Mouse (Mus musculus) kidney, postnatal 4 days (tissue): ENCODE data around the gene Mex3d.
"Not testable (repeated sequence)": the region's sequence is repeated elsewhere in the genome, so short reads cannot be mapped to it uniquely, and the experiment has no call there.

Experiments used
- DNase-seq, 2 experiments: peaks; one replicate each; pipeline ENCODE4 v3.0.0; 2021; ENCODE audit warnings: mixed read lengths in 2 of 2

The Mex3d gene

DNA sequence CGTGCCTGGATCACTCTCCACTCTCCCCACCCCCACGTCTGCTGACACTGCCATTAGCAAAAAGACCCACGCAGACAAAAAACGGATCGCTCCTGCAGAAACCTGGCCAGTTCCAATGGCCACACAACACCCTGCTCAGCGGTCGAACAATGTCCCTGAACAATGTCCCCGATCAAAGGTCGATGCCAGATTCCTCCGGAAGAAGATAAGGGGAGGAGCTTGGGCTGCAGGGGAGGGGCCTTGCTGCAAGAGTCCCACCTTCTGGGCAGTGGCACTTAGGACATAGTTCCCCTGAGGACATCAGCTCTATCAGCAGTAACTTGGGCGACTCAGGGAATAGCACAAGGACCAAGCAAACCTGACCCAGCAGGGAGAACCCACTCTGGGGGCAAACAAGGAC lies 35.6 kb downstream of the Mex3d start:
- DNase-seq, result peak; percentile 41 to 65

DNA sequence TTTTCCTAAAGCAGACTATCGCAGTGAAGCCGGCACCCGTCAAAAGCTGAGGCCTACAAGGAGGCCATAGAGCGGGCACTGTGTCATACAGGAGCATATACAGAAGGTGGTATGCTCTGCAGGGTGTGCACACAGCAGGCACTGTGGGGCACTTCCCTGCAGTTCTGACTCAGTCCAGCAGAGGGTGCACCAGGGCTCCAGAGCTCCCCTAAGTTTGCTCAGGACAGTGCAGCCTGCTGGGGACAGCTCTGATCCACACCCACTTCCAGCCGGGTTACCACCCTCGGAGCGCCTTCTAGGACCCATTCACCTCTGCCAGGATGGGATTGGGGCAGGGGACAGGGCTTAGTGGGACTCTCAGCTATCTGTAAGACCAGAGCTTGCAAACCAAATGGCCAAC lies 37.2 kb downstream of the Mex3d start:
- peak; percentile 95 to 97 for DNase-seq

DNA sequence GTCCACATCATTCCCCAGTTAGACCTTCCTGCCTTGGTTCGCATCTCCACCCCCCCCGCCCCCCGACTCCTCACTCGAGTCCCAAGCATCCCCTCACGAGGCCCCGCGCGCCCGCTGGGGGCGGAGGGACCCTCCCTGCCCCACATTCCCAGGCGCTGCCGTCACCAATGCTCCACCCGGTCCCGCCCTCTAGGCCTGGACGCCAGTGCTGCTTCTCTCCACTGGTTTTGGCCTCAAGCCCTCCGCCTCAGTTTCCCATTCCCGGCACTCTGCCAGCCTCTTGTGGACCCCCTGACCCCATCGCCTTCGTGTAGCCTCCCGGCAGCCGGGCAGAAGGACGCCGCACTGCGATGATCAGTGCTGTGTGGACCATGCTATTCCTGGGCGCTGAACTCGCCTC lies 38.5 kb downstream of the Mex3d start:
- DNase-seq, result peak; percentile 39 to 53

DNA sequence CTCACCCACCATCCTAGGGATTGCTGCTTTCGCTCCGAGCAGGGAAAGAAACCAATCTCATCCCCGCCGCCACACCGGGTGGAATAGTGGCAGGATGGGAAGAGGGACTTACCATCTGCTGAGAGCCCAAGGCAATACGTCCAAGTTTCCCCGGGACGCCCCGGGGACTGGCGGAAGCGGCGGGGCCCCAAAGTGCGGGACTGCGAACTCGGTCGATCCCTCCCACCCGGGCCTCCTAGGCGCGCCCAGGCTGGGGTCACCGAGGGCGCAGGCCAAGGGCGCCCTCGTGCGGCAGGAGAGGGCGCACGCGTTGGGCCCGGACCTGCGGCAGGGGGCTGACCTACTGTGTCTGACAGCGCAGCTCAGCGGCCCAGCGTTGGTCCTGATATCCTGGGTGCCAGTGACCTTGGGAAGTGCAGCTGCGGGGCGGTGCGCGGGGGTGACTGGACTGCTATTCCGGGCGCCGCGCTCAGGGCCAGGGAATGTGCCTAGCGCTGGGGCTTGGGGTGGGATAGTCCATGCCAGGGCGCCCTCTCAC lies 39.1 kb downstream of the Mex3d start, which contains the start of gene Adamtsl5:
Gene Adamtsl5 (minus strand): TSS at position 169 of the 538 bp plus-strand sequence.
- DNase-seq, result peak; percentile 56 to 72

DNA sequence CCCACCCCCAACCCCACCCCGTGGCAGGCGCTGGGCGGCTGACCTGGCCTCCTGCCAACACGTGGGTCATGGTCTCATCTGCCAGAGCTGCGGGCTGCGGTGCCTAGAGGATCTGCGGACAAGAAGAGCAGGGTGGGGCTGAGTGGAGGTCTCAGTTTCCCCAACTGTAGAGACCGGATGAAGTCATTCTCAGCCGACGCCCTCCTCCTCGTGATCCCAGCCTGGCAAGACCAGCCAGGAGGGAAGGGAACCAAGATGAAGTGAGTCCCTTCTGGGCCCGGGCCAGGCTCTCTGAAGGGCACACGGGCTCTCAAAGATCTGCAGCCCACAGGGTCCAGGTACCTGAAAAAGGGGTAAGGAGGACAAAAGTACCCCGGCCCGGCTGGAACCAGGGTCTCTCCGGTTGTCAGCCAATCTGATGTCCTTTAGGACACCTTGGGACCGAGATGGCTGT lies 39.9 kb downstream of the Mex3d start:
- DNase-seq, result peak in 1 of 2 experiments; percentile 29

DNA sequence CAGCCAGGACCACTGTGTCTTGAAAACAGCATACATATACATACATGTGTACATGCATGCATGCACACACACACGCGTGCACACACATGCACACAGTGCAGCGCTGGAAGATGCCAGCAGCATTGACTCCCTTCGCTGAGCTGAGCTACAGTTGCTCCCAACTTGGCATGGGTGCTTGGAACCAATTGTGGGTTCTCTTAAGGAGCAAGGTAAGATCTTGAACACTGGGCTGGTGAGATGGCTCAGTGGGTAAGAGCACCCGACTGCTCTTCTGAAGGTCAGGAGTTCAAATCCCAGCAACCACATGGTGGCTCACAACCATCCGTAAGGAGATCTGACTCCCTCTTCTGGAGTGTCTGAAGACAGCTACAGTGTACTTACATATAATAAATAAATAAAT lies 41.5 kb downstream of the Mex3d start:
- DNase-seq, result not testable (repeated sequence)

DNA sequence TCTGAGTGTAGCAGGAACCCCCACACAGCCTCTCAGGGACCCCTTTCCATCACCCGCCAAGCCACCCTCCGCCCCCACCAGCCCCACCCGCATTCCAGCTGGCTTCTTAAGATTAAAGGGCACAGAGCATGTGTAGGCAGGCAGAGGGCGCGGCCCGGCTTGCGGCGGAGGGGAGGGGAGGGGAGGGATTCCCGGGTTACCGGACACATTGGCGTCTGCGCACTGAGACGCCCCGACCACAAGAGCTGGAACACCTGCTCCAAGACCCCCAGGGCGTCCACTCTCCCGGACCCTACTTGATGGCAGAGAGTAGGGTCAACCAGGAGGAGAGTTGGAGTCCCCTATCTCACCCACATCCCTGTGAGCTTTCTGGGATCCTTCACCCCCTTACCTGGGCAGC lies 42.3 kb downstream of the Mex3d start:
- DNase-seq, result peak; percentile 41 to 55

DNA sequence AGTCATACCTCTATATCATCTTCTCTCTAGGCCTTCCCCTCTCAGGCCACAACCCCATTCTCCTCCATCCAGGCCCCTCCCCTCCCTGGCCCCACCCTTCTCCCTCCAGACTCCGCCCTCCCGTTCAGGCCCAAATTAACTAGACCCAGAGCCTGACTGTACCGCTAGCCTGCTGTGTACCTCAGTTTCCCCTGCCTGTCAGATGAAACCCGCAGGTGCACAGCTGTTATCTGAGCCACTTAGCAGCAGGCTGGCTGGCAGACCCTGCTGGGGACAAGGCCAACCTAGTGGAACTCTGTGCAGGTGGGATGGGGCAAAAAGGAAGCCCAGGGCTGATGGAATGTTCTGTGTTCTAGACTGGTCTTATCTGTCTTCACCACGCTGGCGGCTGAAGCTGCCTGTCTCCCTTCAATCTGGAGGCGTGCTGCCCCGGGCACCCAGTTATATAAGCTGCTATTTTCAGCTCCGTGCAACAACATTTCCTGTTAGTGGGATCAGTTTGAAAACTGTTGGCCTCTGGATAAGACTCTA lies 43.3 kb downstream of the Mex3d start:
- no peak for DNase-seq

DNA sequence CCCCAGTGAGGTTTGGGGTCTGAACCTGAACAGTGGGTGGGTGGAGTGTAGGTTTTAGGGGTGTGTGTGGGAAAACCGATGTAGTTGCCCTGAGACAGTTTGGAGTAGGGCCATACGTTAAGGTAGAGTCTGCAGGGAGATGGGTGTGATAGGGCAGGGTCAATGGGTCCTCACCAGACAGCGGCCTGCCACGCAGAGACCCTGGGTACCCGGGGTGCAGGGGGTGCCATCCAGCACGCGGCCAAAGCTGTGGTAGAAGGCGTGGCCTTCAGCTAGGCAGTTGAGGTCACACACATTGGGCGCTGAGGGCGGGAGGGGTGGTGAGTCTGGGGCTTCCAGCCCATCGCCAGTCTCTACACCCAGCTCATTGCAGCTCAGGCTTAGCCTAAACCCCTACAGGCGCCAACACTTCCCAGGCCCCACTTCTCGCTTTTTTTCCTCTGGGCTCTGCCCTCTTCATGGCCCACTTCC lies 44.0 kb downstream of the Mex3d start:
- no peak for DNase-seq

DNA sequence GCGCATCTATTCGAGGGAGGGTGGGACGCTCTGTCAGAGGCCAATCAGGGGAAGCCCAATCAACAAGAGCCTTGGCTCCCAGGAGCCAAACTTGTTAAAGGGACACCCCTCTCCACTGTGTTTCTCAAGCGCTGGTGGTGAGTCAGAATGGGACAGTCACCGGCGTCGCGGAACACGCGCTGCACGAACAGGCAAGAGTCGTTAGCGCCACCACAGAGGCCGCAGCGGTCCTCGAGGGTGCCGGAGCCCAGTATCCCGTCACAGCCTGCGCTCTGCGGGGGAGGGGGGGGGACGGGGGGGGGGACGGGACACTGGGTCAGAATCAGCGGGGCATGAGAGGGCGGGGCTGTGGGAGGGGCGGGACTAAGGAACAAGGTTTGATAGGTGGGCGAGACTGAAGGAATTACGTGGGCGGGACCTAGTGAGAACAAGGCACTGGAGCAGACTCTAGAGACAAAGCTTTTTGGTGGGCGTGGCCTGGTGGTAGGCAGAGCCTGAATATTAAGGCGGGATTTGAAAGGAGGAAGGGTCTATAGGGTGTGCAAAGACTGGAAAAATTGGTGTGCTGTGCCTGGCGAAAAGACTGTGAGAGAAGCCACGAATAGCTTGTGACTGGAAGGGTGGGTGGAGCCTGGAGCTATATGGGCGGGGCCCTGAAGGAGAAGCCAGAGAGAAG lies 44.6 kb downstream of the Mex3d start:
- DNase-seq, result peak; percentile 74 to 84

DNA sequence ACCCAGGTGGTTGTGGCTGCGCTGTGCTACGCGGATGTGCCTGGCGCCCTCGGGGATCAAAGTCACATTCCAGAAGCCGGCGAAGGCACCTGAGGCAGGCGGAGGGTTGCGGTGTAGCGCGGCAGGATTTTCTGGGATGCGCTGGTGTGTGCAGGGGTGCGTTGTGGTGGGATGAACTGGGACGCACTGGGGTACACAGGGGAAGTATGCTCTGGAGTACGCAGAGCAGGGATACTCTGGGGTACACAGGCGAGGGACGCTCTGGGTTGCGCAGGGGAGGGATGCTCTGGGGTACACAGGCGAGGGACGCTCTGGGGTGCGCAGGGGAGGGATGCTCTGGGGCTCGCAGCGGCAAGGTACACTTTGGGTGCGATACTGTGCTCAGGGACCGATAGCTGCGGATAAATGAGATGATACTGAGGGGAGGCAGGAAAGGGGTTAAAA lies 45.1 kb downstream of the Mex3d start:
- no peak for DNase-seq

DNA sequence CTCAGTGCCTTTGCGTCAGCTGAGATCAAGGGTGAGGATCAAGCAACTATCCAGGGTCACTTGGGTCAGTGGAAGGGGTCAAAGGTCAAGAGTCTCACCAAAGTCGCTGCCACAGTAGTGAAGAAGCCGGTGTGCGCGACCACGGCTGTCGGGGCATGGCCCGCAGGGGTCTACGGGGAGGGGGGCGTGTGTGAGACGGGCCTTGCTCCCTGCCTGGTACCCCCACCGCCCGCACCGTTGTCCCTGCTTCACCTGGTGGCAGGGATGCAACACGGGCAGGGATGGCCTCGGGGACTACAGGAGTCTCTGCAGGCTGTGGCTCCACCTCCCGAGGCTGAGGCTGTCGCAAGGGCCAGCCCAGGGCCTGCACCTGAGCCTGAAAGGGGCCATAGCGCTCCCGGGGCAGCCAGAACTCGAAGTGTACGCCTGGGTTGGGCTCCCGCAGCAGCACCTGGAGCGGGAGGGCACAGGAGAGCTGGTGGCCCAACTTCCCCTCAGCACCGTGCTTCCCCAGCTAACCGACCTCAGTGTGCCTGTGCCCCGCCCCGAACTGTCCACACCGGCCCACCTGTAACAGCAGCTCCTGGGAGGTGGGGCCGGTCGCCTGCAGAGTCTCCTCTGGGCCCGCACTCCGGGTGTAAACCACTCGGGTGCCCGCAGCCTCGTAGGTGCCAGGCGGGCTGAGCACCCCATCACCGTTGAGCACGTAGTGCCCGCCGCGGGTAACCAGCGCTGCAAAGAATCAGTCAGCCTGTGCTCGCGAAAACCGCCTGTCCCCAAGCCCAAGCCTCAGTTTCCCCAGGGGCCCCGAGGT lies 45.8 kb downstream of the Mex3d start:
- DNase-seq, result no peak

DNA sequence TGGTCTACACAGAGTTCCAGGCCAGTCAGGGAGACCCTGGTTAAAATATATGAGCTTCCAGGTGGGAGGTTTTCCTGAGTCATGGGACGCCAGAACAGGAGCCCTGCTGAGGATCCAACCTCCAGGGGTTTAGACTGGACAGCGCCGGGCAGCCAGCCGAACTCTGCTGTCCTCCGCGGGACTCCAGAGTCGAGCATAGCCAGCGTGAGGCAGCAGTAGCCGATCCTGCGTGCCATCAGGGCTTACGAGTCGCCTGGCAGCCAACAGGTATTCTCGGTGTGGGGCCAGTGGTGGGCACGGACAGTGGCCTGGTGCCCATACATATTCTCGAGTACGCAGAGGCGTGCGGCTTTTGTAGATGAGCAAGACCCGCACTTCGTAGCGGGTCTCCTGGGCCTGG lies 46.4 kb downstream of the Mex3d start:
- no peak for DNase-seq

DNA sequence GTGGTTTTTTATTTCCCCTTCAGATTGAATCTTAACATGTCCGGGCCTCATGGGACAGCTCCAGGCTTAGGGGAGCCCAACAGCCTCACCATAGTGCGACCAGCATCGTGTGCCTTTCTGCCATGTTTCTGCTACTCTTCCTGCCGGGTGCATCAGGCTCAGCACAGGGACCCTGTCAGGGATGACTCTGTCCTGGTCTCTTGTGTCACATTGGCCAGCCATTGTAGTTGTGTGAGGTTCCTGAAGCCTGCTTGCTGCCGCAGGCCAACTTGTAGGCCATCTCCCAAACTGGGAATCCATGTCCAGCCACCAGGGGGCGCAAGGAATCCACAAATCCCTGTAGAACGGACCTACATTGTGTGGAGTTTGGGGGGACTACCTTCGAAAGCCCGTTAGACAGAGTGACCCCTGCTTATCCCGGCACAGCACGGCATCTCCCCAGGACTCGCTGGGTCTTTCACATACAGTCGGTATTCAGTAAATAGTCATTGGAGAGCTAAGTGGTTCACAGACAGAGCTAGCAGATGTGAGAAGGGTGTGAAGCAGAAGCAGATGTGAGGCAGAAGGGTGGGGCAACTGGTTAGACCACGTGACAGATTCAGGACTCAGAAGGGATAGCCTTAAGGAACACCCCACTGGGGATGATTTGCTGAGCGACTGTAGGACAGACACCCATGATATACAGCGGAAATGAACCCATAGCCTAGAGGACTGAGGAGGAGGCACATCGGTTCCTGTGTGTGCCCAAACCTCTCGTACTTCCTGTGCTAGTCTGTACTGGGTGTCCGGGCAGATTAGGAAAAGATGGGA lies 47.3 kb downstream of the Mex3d start:
- DNase-seq, result peak; percentile 93

DNA sequence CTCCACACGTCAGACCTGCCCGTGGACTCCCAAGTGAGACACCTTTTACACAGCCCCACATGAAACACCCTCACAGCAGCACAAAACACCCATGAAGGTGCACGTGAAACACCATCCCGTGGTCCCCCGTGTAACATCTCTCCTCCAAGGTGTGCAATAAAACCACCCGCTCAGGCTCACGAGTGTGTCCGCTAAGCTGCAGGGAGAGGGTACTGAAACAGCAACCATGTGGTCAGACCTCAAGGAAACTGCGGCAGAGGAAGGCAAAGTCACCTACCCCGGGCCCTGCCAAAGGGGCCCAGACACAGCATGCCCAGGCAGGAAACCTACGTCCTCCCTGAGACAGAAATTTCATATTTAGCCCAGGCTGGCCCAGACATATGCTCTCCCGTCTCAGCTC lies 51.2 kb downstream of the Mex3d start:
- no peak for DNase-seq

DNA sequence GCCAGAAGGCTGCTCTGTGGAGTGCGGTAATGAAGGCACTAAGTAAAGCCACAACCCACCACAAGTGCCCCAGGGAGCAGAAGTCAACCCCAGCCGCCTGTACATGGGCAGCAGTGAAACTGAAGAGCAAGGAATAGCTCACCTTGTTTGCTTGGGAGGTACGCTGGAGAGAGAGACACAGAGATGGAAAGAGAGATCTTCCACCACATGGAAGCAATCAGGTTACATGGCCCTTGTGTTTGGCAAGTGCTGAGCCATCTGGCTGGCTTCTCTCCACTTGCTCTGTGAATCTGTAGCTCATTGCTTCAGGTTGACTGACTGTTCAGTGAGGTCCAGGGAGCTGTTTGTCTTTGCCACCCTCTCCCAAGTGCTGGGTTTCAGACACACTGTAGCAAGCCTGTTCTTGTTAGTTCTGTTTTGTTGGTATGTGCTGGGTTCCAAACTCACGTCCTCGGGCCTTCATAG lies 54.9 kb downstream of the Mex3d start:
- no peak for DNase-seq

DNA sequence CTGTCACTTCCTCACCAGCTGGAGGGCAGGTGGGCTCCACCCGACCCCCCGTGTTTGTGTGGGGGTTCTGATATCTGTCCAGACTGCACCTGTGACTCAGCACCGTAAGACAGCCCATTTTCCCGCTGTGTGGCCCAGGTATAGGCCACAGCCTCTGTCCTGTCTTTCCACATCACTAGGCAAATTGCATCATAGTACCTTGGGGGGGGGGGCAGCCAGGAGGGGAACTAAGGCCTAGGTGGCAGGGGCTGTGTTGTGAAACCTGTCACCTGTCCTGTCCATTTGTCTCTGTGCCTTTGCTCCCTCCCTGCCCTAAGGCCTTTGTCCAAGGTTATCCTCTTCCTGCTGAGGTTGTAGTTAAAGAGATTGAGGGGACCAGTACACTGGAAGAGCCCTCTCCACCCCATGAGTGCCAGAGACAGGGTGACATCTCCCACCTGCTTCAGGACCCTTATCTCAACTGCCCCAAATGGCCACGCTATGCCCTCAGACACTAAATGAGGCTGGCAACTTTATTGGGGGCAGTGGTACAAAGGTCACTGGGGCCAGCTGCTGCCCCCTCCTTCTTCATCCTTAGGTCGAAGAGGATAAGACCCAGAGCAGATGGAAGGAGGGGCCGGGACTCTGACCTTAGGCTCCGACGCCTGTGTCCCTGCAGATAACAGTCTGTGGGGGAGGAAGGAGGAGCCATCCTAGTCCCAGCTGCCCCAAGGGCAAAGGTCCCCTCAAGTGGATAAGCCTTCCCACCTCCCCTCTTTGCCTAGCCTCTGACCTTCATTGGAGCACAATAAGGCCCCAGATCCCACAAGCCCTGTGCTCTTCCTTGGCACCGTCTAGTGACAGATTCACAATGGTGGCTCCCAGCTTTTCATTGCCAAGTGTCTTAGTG lies 55.6 kb downstream of the Mex3d start:
- no peak for DNase-seq

DNA sequence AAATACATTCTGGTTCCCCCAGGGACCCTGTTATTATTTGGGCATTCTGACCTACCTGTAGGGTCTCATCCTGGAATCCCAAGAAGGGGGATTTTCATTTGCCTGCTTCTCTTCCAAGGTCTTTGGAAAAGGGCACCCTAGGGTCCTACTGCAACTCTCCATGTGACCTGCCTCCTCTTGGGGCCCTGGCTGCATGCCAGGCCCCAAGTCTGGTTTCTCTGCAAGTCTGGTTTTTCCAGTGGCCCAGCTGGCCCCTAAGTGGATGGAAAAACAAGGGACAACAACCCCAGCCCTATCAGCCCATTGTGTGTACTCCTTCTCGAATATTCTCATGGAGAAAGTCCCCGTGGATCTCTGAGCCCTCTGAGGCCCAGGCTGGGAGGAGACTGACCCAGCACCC lies 56.6 kb downstream of the Mex3d start:
- no peak for DNase-seq
